Mouse (Mus musculus): ENCODE results near the gene Mrps15.

Mrps15 gene

GRCm38 (mm10) chr4:126046851-126047585 lies at the start of gene Mrps15:
Gene Mrps15 (plus strand): TSS chr4:126046925.
- DNase-seq (ENCODE audit: low spot score): peak; percentile 96

GRCm38 (mm10) chr4:125997826-125998225 lies 48.9 kb upstream of the Mrps15 start:
- DNase-seq (ENCODE audit: low spot score): no peak

GRCm38 (mm10) chr4:126001311-126002199 lies 45.2 kb upstream of the Mrps15 start:
- DNase-seq (ENCODE audit: low spot score): no peak

GRCm38 (mm10) chr4:126017676-126018332 lies 28.9 kb upstream of the Mrps15 start:
- no peak for DNase-seq (ENCODE audit: low spot score)

- DNase-seq (ENCODE audit: low spot score): no peak
These were observed 27.7 kb upstream of the Mrps15 start for GRCm38 (mm10) chr4:126018966-126019538.

GRCm38 (mm10) chr4:126024303-126024900 lies 22.3 kb upstream of the Mrps15 start, which contains the start of gene Csf3r:
Gene Csf3r (plus strand): TSS chr4:126024550.
- DNase-seq (ENCODE audit: low spot score): no peak

- no peak for DNase-seq (ENCODE audit: low spot score)
These were observed 20.9 kb upstream of the Mrps15 start for GRCm38 (mm10) chr4:126025801-126026200.

GRCm38 (mm10) chr4:126027980-126028379 lies 18.7 kb upstream of the Mrps15 start:
- DNase-seq (ENCODE audit: low spot score): no peak

GRCm38 (mm10) chr4:126029042-126029441 lies 17.7 kb upstream of the Mrps15 start:
- no peak for DNase-seq (ENCODE audit: low spot score)

- no peak for DNase-seq (ENCODE audit: low spot score)
These were observed 16.0 kb upstream of the Mrps15 start for GRCm38 (mm10) chr4:126030705-126031104.

GRCm38 (mm10) chr4:126035413-126035812 lies 11.3 kb upstream of the Mrps15 start:
- no peak for DNase-seq (ENCODE audit: low spot score)

- DNase-seq (ENCODE audit: low spot score): no peak
These were observed 4.9 kb downstream of the Mrps15 start for GRCm38 (mm10) chr4:126051617-126052016.

- DNase-seq (ENCODE audit: low spot score): peak; percentile 27
These were observed 10.7 kb downstream of the Mrps15 start for GRCm38 (mm10) chr4:126057207-126058133.

- DNase-seq (ENCODE audit: low spot score): peak; percentile 97
These were observed 11.6 kb downstream of the Mrps15 start, which contains the start of gene Oscp1 for GRCm38 (mm10) chr4:126058134-126058996. Gene Oscp1 (plus strand): TSS chr4:126058565.

- no peak for DNase-seq (ENCODE audit: low spot score)
These were observed 12.3 kb downstream of the Mrps15 start for GRCm38 (mm10) chr4:126058997-126059362.

- no peak for DNase-seq (ENCODE audit: low spot score)
These were observed 16.1 kb downstream of the Mrps15 start for GRCm38 (mm10) chr4:126062856-126063255.

- DNase-seq (ENCODE audit: low spot score): no peak
These were observed 18.5 kb downstream of the Mrps15 start for GRCm38 (mm10) chr4:126065241-126065640.

GRCm38 (mm10) chr4:126067401-126068077 lies 20.8 kb downstream of the Mrps15 start:
- no peak for DNase-seq (ENCODE audit: low spot score)

GRCm38 (mm10) chr4:126068842-126069241 lies 22.1 kb downstream of the Mrps15 start:
- DNase-seq (ENCODE audit: low spot score): no peak

All from embryo, embryonic 10 days (tissue).